Mouse (Mus musculus) stomach, embryonic 16.5 days (tissue): ENCODE measurements around the gene Abhd12. TPM values are rescaled to one million over a fixed set of nuclear protein-coding genes. Genes with fewer than 3 reads are reported as not detected.

ENCODE experiments used
- ATAC-seq: fragments of 200-750 bp; cut with Nextera tagmentation; 2 replicates; pipeline ENCODE4 v1.8.0; 2017; ENCODE audit warnings: moderate number of reproducible peaks, moderate TSS enrichment; ENCODE audit not compliant: insufficient read depth, low FRiP score
- H3K27ac ChIP-seq: fragments of 300-500 bp; sonication (generic); 2 replicates; pipeline ENCODE4 v1.5.1; 2014; ENCODE audit warnings: low read length
- H3K27me3 ChIP-seq: fragments of 300-500 bp; sonication (generic); 2 replicates; pipeline ENCODE4 v1.6.1; 2014; ENCODE audit warnings: low read length, control low read depth, mixed read lengths; ENCODE audit not compliant: control insufficient read depth, insufficient read depth
- H3K36me3 ChIP-seq: fragments of 300-500 bp; sonication (generic); 2 replicates; pipeline ENCODE4 v1.6.1; 2014; ENCODE audit warnings: low read length; ENCODE audit not compliant: control insufficient read depth, insufficient read depth
- H3K4me1 ChIP-seq: fragments of 300-500 bp; sonication (generic); 2 replicates; pipeline ENCODE4 v1.6.1; 2014; ENCODE audit warnings: low read length, control low read depth, mixed read lengths; ENCODE audit not compliant: control insufficient read depth, insufficient read depth
- H3K4me2 ChIP-seq: fragments of 300-500 bp; sonication (generic); 2 replicates; pipeline ENCODE4 v1.6.1; 2014; ENCODE audit warnings: low read depth, low read length, mixed read lengths
- H3K4me3 ChIP-seq: fragments of 300-500 bp; sonication (generic); replicated peaks from 2 replicates; pipeline ENCODE4 v1.5.1; 2014; ENCODE audit warnings: mild to moderate bottlenecking, low read length
- H3K9ac ChIP-seq: fragments of 300-500 bp; sonication (generic); 2 replicates; pipeline ENCODE4 v1.6.1; 2014; ENCODE audit warnings: low read length
- H3K9me3 ChIP-seq: fragments of 300-500 bp; sonication (generic); replicated peaks from 2 replicates; pipeline ENCODE4 v1.6.1; 2016; ENCODE audit warnings: low read length, control low read depth; ENCODE audit not compliant: control insufficient read depth
- WGBS: fragments of 180-500 bp; shearing (Covaris S2); extraction: QIAGEN DNeasy Blood & Tissue Kit; methylation state at CpG from one replicate; pipeline ENCODE4 v1.1.7; 2014; 5-methylcytosine and 5-hydroxymethylcytosine counted together
- polyA plus RNA-seq: library from polyadenylated mRNA; unstranded; fragments of >200 nt; fragmentation: Nextera tagmentation; extraction: Ambion mirVana; gene quantifications from 2 replicates; pipeline ENCODE4 v1.2.1, GENCODE M21; 2015

Abhd12 gene
- polyA plus RNA-seq, 1 experiment from 2014 or later: 57.8 TPM

- Histone ChIP-seq H3K4me1 (no peaks in the 10 kb centered on the region), H3K36me3 (peaks cover 8% of the 10 kb centered on the region), H3K4me2 (no peak overlapping the region), H3K4me3 (no peak overlapping the region), H3K27me3 (no peaks in the 10 kb centered on the region), H3K27ac (no peak overlapping the region), H3K9ac (no peak overlapping the region), H3K9me3 (no peaks in the 10 kb centered on the region)
- 87% methylated on average over 7 of the region's 7 CpGs for WGBS
- ATAC-seq: no peak
These were observed 72.5 kb downstream of the Abhd12 start for GRCm38 (mm10) chr2:150832029-150832428.

DNA sequence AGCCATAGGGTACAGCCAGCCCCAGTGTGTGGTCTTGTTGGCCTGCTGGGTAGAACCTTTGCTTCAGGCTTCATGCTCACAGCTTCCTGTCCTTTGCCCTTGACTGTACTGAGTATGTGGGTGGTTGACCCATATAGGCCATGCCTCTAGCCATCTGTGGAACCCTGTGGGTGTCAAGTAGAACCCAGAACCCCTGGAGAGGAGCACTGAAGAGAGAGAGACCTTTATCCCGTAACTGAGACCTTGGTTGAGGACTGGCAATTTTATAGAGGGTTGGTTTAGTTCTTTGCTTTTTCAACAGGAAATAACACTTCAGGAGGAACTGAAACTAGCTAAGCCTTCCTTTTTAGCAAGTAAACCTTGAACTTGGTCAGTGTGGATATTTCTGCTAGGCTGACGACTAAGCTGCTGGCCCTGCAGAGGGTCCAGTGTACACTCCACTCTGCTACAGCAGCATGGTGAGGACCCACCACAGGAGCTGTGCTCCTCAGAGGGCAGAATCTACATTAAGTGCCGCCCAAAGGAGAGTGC is 73.6 kb downstream of the Abhd12 start:
- Histone ChIP-seq H3K9me3 (no peaks in the 10 kb centered on the region), H3K27me3 (no peaks in the 10 kb centered on the region), H3K27ac (no peak overlapping the region), H3K9ac (no peak overlapping the region), H3K4me2 (no peak overlapping the region), H3K4me1 (no peaks in the 10 kb centered on the region), H3K4me3 (no peak overlapping the region), H3K36me3 (peaks cover 15% of the 10 kb centered on the region)
- 86% methylated on average over 3 of the region's 3 CpGs for WGBS
- no peak for ATAC-seq

GRCm38 (mm10) chr2:150830011-150830410 is 74.5 kb downstream of the Abhd12 start:
- Histone ChIP-seq H3K9me3 (no peaks in the 10 kb centered on the region), H3K36me3 (peaks cover 19% of the 10 kb centered on the region), H3K27me3 (no peaks in the 10 kb centered on the region), H3K4me2 (no peak overlapping the region), H3K27ac (no peak overlapping the region), H3K4me1 (no peaks in the 10 kb centered on the region), H3K9ac (no peak overlapping the region), H3K4me3 (no peak overlapping the region)
- WGBS: 93% methylated on average over 2 of the region's 2 CpGs
- no peak for ATAC-seq

DNA sequence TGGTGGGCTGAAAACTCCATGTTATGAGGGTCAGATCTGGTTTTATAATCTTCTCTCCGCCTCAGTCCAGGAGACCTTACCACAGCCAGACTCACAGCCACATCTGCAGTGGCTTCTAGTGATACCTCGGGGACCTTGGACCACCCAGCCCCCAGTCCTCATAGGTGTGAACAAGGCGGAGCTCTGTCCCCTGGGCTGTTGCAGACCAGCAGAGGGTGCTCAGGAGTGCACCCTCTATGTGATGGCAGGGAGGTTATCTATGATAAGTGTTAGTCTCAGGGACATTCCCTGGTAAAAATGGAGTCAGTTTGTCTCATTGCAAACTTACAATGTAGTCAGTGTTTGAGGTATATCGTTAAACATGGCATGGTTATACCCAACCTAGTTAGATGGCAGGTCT is 75.9 kb downstream of the Abhd12 start:
- no peaks in the 10 kb centered on the region for H3K9me3 ChIP-seq
- H3K36me3 ChIP-seq: peaks cover 23% of the 10 kb centered on the region
- H3K9ac ChIP-seq: no peak overlapping the region
- H3K27me3 ChIP-seq: no peaks in the 10 kb centered on the region
- no peaks in the 10 kb centered on the region for H3K4me1 ChIP-seq
- no peak overlapping the region for H3K27ac ChIP-seq
- 80% methylated on average over 4 of the region's 4 CpGs for WGBS
- no peak overlapping the region for H3K4me3 ChIP-seq
- ATAC-seq: peak; percentile 38; the same call in 1 of the 2 replicates
- no peak overlapping the region for H3K4me2 ChIP-seq

- Histone ChIP-seq H3K9ac (no peak overlapping the region), H3K36me3 (peaks cover 23% of the 10 kb centered on the region), H3K9me3 (no peaks in the 10 kb centered on the region), H3K27ac (no peak overlapping the region), H3K4me1 (no peaks in the 10 kb centered on the region), H3K4me2 (no peak overlapping the region), H3K4me3 (no peak overlapping the region), H3K27me3 (no peaks in the 10 kb centered on the region)
- WGBS: 94% methylated on average over 3 of the region's 3 CpGs
- ATAC-seq: no peak
These were observed 76.4 kb downstream of the Abhd12 start for GRCm38 (mm10) chr2:150828164-150828563.

DNA sequence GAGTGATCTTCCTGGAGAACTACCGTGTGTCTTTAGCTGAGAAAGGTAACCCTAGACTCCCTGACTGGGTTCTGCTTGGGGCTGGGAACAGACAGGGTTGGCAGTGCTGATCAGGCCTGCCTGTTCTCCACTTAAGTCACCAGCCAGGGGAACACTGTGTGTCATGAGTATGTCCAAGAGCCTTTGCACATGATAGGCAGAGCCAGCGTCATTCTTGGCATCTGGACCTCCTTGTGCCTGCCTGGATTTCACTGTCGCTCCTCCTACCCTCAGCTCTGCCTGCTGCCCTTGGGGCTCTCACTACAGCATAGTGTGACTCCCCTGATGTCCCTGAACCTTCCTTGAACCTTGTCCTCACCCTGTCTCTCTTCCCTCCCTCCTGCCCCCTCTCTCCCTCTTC is 78.1 kb downstream of the Abhd12 start:
- no peak overlapping the region for H3K27ac ChIP-seq
- peaks cover 17% of the 10 kb centered on the region for H3K36me3 ChIP-seq
- no peak overlapping the region for H3K4me2 ChIP-seq
- no peak overlapping the region for H3K9ac ChIP-seq
- ATAC-seq: no peak
- WGBS: 89% methylated on average over 3 of the region's 3 CpGs
- H3K4me1 ChIP-seq: no peaks in the 10 kb centered on the region
- no peaks in the 10 kb centered on the region for H3K27me3 ChIP-seq
- H3K9me3 ChIP-seq: no peaks in the 10 kb centered on the region
- no peak overlapping the region for H3K4me3 ChIP-seq

- H3K36me3 ChIP-seq: peaks cover 34% of the 10 kb centered on the region; the same call in 1 of the 2 replicates
- no peak overlapping the region for H3K27ac ChIP-seq
- no peak for ATAC-seq
- no peaks in the 10 kb centered on the region for H3K9me3 ChIP-seq
- H3K4me3 ChIP-seq: no peak overlapping the region
- H3K4me1 ChIP-seq: no peaks in the 10 kb centered on the region
- H3K4me2 ChIP-seq: no peak overlapping the region
- no peaks in the 10 kb centered on the region for H3K27me3 ChIP-seq
- no peak overlapping the region for H3K9ac ChIP-seq
- 83% methylated on average over 8 of the region's 8 CpGs for WGBS
These were observed 81.6 kb downstream of the Abhd12 start for GRCm38 (mm10) chr2:150822987-150823386.

DNA sequence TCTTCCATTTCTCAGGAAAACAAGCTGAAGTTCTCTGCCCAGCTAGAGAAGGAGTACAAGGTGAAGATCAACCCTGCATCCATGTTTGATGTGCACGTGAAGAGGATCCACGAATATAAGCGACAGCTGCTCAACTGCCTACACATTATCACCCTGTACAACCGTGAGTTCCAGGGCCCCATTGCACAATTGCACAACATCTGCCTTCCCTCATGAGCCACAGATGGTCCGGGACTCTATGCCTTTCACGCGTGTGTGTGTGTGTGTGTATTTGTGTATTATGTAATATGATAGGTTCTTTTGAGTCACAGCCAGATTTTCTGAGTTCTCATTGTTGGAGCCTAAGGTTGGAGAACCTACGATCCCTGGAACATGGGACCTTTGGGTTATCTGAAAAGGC is 83.8 kb downstream of the Abhd12 start:
- Histone ChIP-seq H3K9me3 (no peaks in the 10 kb centered on the region), H3K36me3 (peaks cover 31% of the 10 kb centered on the region), H3K9ac (no peak overlapping the region), H3K4me3 (no peak overlapping the region), H3K4me1 (no peaks in the 10 kb centered on the region), H3K27me3 (no peaks in the 10 kb centered on the region), H3K4me2 (no peak overlapping the region), H3K27ac (no peak overlapping the region)
- WGBS: 85% methylated on average over 8 of the region's 8 CpGs
- no peak for ATAC-seq

DNA sequence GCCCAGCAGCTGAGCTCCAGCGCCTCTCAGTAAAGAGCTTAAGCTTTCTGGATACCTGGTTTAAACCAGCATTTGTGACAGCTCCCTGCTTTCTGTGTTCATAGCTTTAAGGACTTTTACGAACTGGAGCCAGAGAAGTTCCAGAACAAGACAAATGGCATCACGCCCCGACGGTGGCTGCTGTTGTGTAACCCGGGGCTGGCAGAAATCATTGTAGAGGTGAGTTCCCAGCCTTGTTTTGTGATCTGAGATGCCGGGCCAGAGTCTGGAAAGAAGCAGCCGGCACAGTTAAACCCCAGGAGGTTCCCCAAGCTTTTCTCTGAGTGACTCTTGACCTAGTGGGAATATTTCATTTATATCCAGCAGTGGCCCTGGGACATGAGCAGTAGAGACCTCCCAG is 85.8 kb downstream of the Abhd12 start:
- Histone ChIP-seq H3K4me2 (no peak overlapping the region), H3K36me3 (peaks cover 36% of the 10 kb centered on the region), H3K9ac (no peak overlapping the region), H3K4me3 (no peak overlapping the region), H3K4me1 (no peaks in the 10 kb centered on the region), H3K9me3 (no peaks in the 10 kb centered on the region), H3K27me3 (no peaks in the 10 kb centered on the region), H3K27ac (no peak overlapping the region)
- ATAC-seq: no peak
- WGBS: 87% methylated on average over 8 of the region's 8 CpGs
